Mouse (Mus musculus) forebrain, embryonic 16.5 days (tissue): ENCODE measurements at regions not wholly inside any gene's neighbourhood (a gene's known extent, or its start where the extent isn't known, plus 50 kb on each side); places are given as distances from the start of the nearest gene placed in this dataset.

Source experiments
- ATAC-seq: fragments of 200-750 bp; cut with Nextera tagmentation; 2 replicates; pipeline ENCODE4 v1.8.0; 2017; ENCODE audit warnings: mild to moderate bottlenecking, moderate library complexity
- H3K27ac ChIP-seq: fragments of 300-500 bp; sonication (generic); 2 replicates; pipeline ENCODE4 v1.5.1; 2014; ENCODE audit warnings: low read length, control low read depth
- H3K27me3 ChIP-seq: fragments of 300-500 bp; sonication (generic); replicated peaks from 2 replicates; pipeline ENCODE4 v1.6.1; 2014; ENCODE audit warnings: low read length; ENCODE audit not compliant: control insufficient read depth, insufficient read depth
- H3K36me3 ChIP-seq: fragments of 300-500 bp; sonication (generic); 2 replicates; pipeline ENCODE4 v1.6.1; 2014; ENCODE audit not compliant: control insufficient read depth, insufficient read depth
- H3K4me1 ChIP-seq: fragments of 300-500 bp; sonication (generic); replicated peaks from 2 replicates; pipeline ENCODE4 v1.6.1; 2014; ENCODE audit warnings: low read length; ENCODE audit not compliant: control insufficient read depth, insufficient read depth
- H3K4me2 ChIP-seq: fragments of 300-500 bp; sonication (generic); 2 replicates; pipeline ENCODE4 v1.6.1; 2014; ENCODE audit warnings: mild to moderate bottlenecking, low read length, control low read depth
- H3K4me3 ChIP-seq: fragments of 300-500 bp; sonication (generic); replicated peaks from 2 replicates; pipeline ENCODE4 v1.5.1; 2014; ENCODE audit warnings: mild to moderate bottlenecking, low read length, control low read depth
- H3K9ac ChIP-seq: fragments of 300-500 bp; sonication (generic); replicated peaks from 2 replicates; pipeline ENCODE4 v1.6.1; 2014; ENCODE audit warnings: low read depth, low read length, control low read depth
- H3K9me3 ChIP-seq: fragments of 300-500 bp; sonication (generic); 2 replicates; pipeline ENCODE4 v1.6.1; 2016; ENCODE audit warnings: low read length; ENCODE audit not compliant: control insufficient read depth
- WGBS: fragments of 180-500 bp; shearing (Covaris S2); extraction: QIAGEN DNeasy Blood & Tissue Kit; methylation state at CpG from one replicate; pipeline ENCODE4 v1.1.7; 2014; 5-methylcytosine and 5-hydroxymethylcytosine counted together

DNA sequence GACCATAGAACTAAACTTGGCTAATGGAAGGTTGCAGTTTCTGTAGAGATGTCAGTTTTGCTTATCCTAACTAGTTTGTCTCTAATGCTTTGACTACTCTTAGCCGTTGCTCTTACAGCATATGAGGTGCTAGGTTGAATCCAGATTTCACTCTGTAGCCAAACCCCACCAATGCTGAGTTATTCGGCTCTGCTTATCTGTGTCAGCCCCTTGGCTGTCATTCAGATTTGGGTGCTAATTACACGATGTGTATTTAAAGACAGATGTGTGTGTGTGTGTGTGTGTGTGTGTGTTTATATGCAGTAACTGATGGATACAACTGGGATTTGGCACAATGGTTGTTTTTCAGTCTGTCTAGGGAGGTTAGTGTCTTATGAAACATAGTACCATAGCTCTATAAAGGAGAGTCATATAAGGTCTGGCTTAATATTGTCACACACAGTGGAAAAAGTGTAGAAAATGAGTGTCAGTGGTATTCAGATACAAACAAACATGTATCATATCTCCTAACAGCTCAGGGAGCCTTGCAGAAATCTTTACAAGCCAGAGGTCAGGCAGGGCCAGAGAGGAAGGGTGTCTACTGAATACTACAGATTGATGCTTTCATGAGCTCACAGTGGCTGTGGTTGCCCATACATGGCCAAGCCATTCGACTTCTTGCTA lies 172.6 kb upstream of the Ccn2 start:
- ATAC-seq, result no peak
- H3K27ac ChIP-seq, result no peak overlapping the region
- WGBS, result 66% methylated on average over 4 of the region's 4 CpGs

DNA sequence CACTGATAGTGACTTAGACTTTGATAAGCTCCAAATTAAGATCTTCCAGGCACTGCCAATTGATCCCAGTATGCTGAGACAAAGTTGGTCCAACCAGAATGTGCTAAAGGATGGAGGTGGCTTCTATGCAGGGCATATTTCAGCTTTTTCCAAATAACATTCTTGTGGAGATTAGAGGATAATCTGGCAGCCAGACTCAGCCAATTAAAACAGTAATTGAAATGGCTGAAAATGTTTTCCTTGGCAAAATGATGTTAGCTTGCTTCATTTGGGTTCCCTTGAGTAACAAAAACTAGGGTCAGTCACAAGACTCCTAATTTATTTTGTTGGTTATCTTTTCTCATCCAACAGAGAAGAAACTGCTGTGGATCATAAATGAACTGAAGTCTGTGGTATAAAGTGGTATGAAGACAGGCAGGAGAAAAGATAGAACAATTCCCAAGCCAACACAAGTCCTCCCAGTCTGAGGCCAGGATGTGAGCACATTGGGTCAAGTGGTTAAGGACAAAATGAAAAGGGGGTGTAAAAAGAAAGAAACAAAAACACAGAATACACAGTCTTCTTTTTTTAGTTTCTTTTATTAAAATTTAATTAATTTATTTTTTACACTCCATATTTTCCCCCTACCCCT lies 161.4 kb upstream of the Ccn2 start:
- no peaks in the 10 kb centered on the region for H3K36me3 ChIP-seq
- H3K9me3 ChIP-seq, result no peaks in the 10 kb centered on the region
- no peak overlapping the region for H3K27ac ChIP-seq
- no peaks in the 10 kb centered on the region for H3K27me3 ChIP-seq
- no peak for ATAC-seq
- no peak overlapping the region for H3K4me3 ChIP-seq
- no peaks in the 10 kb centered on the region for H3K4me1 ChIP-seq
- no peak overlapping the region for H3K9ac ChIP-seq
- H3K4me2 ChIP-seq, result no peak overlapping the region

More for the DNA sequence above, 172.6 kb upstream of the Ccn2 start:
- no peaks in the 10 kb centered on the region for H3K4me1 ChIP-seq
- no peak overlapping the region for H3K4me2 ChIP-seq
- no peaks in the 10 kb centered on the region for H3K27me3 ChIP-seq
- H3K9ac ChIP-seq, result no peak overlapping the region
- H3K36me3 ChIP-seq, result no peaks in the 10 kb centered on the region
- no peaks in the 10 kb centered on the region for H3K9me3 ChIP-seq
- H3K4me3 ChIP-seq, result no peak overlapping the region

DNA sequence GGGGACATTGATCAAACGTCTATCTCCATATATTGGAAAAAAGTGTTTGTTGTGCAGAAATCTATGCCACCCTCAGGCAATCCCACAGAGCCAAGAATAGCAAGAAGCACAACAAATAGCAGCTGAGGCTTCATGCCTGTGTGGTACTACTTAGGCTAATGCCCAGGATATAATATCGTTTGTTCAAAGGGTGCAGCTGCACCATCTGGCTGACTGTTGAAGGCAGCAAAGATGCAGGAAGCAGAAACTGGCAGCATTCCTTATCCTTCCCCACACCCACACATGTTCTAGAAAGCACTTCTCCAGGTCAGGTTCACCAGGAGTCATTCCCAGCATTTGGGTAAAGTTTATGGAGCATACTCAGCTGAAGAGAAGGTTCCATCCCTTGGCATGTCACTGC lies 158.1 kb upstream of the Ccn2 start:
- WGBS, result 63% methylated on average over 2 of the region's 2 CpGs
- Histone ChIP-seq H3K4me1 (no peaks in the 10 kb centered on the region), H3K27me3 (no peaks in the 10 kb centered on the region), H3K9me3 (no peaks in the 10 kb centered on the region), H3K4me2 (no peak overlapping the region), H3K27ac (no peak overlapping the region), H3K4me3 (no peak overlapping the region), H3K36me3 (no peaks in the 10 kb centered on the region), H3K9ac (no peak overlapping the region)
- ATAC-seq, result peak; percentile 75; the same call in 1 of the 2 replicates

DNA sequence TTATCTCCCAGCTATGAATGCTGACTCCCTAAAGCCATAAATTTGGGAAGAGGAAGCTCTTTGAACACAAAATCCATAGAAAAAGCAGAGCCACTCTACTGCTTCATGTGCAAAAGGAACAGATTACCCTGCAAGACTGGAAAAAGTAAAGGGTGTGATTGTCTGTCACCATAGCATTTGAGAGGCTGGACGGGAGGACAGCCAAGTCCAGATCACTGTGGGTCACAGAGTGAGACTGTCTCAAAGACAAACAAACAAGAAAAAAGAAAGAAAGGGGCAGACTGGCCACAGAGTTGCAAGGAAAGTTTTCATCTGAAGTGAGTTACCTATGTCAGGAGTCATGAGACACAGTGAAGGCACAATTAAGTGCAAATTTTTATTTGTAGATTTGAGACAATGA lies 150.7 kb upstream of the Ccn2 start:
- H3K9ac ChIP-seq, result no peak overlapping the region
- H3K4me3 ChIP-seq, result no peak overlapping the region
- H3K27me3 ChIP-seq, result no peaks in the 10 kb centered on the region
- no peaks in the 10 kb centered on the region for H3K9me3 ChIP-seq
- no peaks in the 10 kb centered on the region for H3K36me3 ChIP-seq
- H3K27ac ChIP-seq, result no peak overlapping the region
- 41% methylated on average over 1 of the region's 1 CpGs for WGBS
- no peak for ATAC-seq
- no peaks in the 10 kb centered on the region for H3K4me1 ChIP-seq
- no peak overlapping the region for H3K4me2 ChIP-seq

DNA sequence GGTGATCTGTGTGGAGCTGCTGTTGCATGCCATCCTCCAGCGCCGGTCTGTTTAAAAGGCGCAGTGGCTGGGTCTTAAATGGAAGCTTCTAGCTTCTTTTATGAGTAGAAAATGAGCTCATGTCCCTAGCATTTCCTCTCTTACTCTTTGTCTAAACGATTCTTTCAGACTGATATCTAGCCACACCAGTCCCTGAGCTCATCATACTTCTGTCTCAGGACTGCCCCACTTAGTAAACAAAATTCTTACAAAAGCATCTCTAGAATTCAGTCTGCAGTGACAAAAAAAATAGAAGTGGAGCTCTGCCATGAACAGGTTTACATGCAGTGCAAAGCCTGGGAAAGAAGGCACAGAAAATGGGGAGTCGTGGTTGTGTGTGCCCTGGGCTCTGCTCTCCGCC lies 150.2 kb upstream of the Ccn2 start:
- H3K9me3 ChIP-seq, result no peaks in the 10 kb centered on the region
- no peak for ATAC-seq
- no peaks in the 10 kb centered on the region for H3K36me3 ChIP-seq
- no peak overlapping the region for H3K4me3 ChIP-seq
- H3K27me3 ChIP-seq, result no peaks in the 10 kb centered on the region
- WGBS, result 77% methylated on average over 6 of the region's 6 CpGs
- H3K4me1 ChIP-seq, result no peaks in the 10 kb centered on the region
- H3K27ac ChIP-seq, result no peak overlapping the region
- H3K4me2 ChIP-seq, result no peak overlapping the region
- no peak overlapping the region for H3K9ac ChIP-seq

DNA sequence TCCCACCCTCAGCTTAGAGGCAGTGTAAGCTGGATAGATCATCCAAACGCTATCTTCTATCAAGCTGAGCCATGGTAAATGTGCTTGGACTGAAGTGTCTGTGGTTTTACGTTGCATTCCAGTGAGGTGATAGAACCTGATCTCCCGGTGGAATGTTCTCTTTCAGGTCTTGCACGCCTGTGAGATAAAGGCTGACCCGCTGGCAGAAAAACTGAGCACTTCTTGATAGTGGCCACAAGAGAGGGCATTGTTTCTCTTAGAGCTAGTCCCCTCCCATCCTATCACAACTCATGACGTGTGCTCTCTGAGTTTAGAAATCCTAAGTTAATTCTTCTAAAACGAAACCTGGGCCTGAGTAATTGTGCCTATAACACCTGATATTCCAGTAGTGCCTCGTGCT lies 149.1 kb upstream of the Ccn2 start:
- H3K36me3 ChIP-seq, result no peaks in the 10 kb centered on the region
- no peaks in the 10 kb centered on the region for H3K9me3 ChIP-seq
- no peaks in the 10 kb centered on the region for H3K27me3 ChIP-seq
- H3K9ac ChIP-seq, result no peak overlapping the region
- no peak for ATAC-seq
- H3K4me3 ChIP-seq, result no peak overlapping the region
- H3K4me1 ChIP-seq, result no peaks in the 10 kb centered on the region
- no peak overlapping the region for H3K27ac ChIP-seq
- WGBS, result 87% methylated on average over 8 of the region's 8 CpGs
- no peak overlapping the region for H3K4me2 ChIP-seq

DNA sequence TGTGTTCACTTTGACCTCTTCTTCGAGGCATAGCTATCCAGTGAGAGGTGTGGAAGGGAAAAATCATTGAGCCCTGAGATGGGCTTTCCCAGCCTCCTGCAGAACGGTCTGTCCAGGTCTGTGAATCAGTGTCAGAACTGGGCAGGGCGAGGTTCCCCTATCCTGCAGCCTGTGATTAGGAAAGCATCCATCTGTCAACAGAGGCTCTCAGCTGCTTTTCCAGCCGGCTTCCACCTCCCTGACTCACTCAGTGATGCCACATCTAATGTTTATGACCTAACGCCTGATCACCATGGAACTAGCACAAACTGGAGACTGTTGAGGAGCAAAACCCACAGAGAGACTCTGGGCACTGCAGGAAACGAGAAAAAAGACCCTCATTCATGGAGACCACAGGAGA lies 148.1 kb upstream of the Ccn2 start:
- Histone ChIP-seq H3K4me2 (no peak overlapping the region), H3K36me3 (no peaks in the 10 kb centered on the region), H3K9me3 (no peaks in the 10 kb centered on the region), H3K27ac (no peak overlapping the region), H3K9ac (no peak overlapping the region), H3K27me3 (no peaks in the 10 kb centered on the region), H3K4me1 (no peaks in the 10 kb centered on the region), H3K4me3 (no peak overlapping the region)
- ATAC-seq, result no peak
- WGBS, result 81% methylated on average over 6 of the region's 6 CpGs

DNA sequence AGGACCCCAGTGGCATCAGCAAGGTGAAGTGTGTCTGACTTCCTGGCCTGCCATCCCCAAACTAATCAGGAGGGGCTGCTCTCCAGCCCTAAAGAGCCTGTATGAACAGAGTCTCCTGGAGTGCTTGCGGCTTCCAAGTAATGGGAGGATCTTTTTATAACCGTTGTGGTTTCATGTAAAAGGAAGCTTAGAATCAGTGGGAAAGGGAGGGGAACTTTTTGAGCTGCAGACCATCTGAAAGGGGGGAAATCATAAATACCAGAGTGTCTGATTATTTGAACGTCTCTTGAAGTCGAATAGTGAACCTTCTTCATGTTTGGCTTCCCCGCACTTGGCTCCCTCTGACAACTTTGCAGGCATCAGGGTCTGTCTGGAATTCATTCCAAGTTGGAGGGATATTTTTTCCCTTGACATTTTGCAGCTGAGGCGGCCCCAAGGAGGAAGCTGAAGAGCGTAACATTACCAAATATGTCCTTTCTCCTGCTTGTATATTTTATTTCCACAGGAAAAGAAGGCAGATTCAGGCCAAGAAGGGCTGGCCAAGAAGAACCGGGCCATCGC lies 147.2 kb upstream of the Ccn2 start:
- 88% methylated on average over 9 of the region's 9 CpGs for WGBS
- ATAC-seq, result no peak

DNA sequence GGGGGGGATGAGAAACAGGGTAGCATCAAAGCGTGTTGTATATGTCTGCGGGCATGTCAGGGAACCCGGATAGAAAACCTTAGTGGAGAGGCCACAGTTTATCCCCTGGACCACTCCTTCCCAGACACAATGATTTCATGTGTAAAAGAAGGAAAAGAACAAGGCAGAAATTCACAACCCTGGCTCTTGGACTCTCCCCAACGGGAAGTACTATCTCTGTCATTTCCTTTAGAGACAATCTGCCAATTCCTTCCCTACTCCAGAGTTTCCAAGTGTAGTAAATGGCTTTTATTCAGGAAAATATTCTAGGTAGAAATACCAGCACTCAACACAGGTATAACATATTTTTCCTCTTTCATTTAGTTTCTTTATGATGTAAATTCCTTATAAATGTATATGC lies 141.7 kb upstream of the Ccn2 start:
- Histone ChIP-seq H3K4me1 (0 out of 2 replicates have a peak, but pooled peaks cover under 1% of the 10 kb centered on the region), H3K36me3 (no peaks in the 10 kb centered on the region), H3K4me3 (no peak overlapping the region), H3K27ac (no peak overlapping the region), H3K27me3 (no peaks in the 10 kb centered on the region), H3K9ac (no peak overlapping the region), H3K9me3 (no peaks in the 10 kb centered on the region), H3K4me2 (no peak overlapping the region)
- 87% methylated on average over 4 of the region's 4 CpGs for WGBS
- ATAC-seq, result no peak

More for the DNA sequence above, 147.2 kb upstream of the Ccn2 start:
- H3K4me3 ChIP-seq, result no peak overlapping the region
- H3K27me3 ChIP-seq, result no peaks in the 10 kb centered on the region
- H3K4me1 ChIP-seq, result no peaks in the 10 kb centered on the region
- H3K9me3 ChIP-seq, result no peaks in the 10 kb centered on the region
- no peak overlapping the region for H3K4me2 ChIP-seq
- H3K9ac ChIP-seq, result no peak overlapping the region
- H3K36me3 ChIP-seq, result no peaks in the 10 kb centered on the region
- H3K27ac ChIP-seq, result no peak overlapping the region
